Mouse (Mus musculus) megakaryocyte-erythroid progenitor cell, adult 5-6 weeks (primary cell): Measurements from ENCODE around the gene Aldh18a1. TPM values are rescaled to one million over a fixed set of nuclear protein-coding genes. Genes with fewer than 3 reads are reported as not detected.

Experiments
- ATAC-seq: replicated peaks from 2 replicates; pipeline ENCODE4 v1.8.0; 2016; ENCODE audit warnings: mild to moderate bottlenecking, inconsistent platforms; ENCODE audit not compliant: severe bottlenecking, poor library complexity, low FRiP score, low TSS enrichment
- total RNA-seq, 2 experiments: library from RNA; stranded (forward) in 1 of 2; stranded (reverse) in 1 of 2; fragments of 200-1000, 215-1000 nt in 1 of 2; fragments of >200 nt in 1 of 2; fragmentation: Nextera tagmentation in 1 of 2; gene quantifications; 2 replicates each; pipeline ENCODE4 v1.2.3; 2014 to 2017

Gene Aldh18a1
- total RNA-seq, 2 experiments from 2014 or later = 89.6 to 106 TPM

DNA sequence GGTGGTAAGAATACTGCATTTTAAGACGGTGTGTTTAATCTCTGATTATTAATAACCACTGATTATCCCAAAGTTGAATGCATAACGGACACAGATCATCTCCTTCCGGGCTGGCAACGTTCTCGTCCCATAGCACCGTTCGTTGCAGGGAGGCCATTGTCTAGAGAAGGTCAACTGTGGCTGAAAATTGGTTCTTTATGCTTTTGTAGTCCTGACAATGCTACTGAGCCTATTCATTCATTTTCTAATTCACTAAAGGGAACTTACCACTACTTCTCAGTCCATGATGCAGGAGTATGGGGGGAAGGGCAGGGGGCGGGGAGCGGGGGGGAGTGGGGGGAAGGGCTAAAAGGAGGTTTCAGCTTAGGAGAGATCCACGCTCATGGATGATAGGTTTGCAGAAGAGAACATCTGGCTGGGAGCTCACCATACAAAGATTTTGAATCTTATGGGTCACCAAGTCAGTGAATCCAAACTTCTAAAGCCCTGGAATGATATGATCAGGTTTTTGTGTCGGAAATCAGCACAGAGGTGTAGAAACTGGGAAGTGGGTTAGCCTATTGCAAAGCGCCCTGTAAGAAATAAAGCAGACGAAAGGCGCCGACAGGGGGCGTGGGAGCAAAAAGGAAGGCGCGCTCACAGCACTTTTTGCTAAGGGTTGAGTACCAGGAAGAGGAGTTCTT, 725 bp upstream of the Aldh18a1 start:
- ATAC-seq = peak; percentile 68

DNA sequence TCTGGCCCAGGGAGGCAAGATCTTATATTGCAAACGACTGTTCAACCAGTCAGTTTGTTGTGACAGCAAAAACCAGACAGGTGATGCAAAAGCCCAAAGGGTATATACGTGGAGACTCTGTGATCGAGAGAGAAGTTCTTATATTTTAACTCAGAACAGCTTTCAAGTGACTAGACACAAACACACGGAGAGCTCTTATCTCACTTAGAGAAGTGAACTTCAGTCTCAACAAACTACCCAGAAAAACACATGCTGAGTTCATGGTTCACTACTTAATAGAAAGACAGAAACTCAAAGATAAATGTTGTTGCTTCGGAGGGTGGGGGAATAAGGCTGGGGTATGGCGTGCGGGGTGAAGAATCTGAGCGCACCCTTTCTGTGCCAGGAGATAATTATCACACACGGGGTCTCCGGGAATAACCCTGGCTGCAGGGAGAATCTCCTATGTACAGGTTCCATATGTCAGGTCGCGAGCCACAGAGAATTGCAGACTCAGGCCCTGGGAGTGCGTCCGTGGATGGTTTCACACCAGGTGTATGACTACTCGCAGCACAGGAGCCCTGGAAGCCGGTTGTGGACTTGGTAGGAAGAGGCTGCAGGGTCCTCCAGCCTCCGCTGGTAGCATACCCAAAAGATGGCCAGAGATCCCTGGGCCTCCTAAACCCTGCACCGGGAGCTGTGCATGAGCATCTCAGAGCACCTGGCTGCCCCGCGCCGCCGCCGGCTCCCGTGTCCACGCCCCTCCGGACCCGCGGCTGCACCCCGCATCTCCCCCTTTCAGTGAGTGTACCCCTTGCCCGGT, 571 bp downstream of the Aldh18a1 start:
- ATAC-seq = peak; percentile 31

DNA sequence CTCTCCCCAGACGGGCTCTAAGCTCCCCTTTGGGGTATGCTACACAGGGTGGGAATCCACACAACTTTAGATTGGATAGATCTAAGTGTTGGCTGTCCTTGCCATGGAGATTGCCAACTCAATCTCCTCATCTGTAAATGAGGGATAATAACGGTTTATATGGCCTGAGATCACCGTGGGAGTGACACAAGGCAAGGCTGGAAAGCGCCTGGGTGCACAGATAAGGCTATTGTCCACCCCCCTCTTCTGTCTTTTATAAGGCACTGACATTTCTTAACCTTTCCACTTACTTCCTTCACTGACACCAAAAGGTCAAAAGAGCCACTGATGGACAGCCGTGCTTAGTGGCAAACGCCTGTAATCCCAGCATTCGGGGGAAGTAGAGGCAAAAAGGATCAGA, 1.4 kb downstream of the Aldh18a1 start:
- ATAC-seq = peak; percentile 45

DNA sequence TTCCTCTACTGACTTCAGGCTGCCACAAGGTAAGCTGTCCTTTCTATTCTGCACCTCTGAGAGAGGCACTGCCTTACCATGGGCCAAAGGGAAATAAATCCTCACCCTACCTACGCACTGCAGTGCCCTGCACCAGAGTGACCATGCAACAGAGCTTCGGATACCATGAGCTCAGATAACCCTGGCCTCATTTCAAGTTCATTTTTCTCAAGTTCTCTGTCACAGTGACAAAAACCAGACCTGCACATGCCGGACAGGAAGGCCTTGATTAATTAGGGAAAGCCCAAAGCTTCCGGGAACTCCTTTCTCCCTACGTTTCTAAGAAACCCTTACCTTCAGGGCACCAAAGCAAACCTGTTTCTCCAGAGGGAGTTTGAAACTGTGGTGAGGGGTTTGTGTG, 6.6 kb downstream of the Aldh18a1 start:
- ATAC-seq = no peak

DNA sequence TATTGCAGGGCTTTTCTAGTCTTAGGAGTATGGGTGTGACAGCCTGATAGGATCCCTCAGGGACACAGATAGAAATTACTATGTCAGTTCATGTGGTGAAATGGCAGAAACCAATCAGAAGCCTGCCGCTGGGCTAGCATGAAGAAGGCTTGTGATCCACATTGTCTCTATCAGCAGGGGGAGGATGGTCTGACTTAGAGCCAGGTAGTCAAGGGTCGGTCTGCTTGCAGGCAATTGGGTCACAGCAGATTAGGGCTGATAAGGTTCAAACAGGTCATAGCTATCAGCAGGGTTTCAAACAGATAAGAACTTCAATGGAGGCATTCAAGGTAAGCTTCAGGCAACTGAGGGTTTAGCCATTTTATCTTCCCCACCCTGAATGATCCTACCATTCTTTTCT, 7.4 kb downstream of the Aldh18a1 start:
- no peak; the same call in 1 of the 2 replicates for ATAC-seq

DNA sequence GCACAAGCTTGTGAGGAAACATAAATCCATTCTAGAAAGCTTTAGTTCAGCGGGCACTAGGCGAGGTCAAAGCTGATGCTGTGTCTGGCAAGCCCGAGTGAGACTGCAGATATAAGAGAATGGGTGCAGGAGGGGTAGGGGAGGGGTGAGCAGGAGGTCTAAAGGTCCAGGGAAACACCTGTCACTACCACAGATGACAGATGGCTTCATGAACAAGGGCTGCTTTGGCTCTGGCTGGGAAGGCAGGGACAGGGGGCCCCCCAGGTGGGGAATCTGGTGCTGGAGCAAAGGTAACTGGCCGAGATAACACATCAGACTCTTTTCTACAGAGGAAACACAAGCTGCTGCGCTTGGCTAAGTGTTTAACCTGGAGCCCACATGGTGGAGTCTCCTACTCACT, 12.8 kb downstream of the Aldh18a1 start:
- no peak for ATAC-seq

DNA sequence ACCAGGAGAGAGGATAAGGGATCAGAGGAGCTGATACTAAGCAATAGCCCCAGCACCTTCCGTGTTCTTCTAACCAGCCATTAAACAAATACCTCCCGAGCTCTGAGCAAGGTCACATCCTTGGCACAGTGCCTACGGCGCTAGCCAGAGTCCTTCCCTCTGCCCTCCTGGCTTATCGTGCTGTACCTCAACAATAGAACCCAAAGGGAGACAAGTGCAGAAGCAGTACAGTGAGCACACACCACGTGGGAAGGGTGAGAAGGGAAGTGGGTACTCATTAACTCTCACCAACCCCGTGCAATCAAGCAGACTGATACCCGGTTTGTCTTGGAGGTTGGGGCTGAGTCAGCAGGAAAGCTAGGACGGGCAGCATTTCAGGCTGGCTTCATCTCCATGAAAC, 17.5 kb downstream of the Aldh18a1 start:
- no peak for ATAC-seq

DNA sequence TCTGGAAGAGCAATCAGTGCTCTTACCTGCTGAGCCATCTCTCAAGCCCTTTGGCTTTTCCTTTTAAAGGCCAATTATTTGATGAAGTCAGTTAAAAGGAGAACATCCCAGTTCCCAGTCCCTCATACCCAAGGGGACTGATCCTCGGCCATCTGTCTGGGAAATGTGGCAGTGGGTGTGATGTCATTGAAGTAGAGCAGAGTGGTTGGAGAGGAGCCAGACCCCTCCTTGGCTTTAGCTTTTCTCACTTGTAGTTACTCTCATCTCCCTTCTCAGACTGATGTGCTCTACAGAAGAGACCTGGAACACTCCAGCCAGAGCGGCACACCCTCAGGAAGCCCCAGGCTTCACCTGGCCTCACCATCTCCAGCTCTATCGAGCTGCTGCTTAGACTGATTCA, 20.6 kb downstream of the Aldh18a1 start:
- no peak for ATAC-seq

DNA sequence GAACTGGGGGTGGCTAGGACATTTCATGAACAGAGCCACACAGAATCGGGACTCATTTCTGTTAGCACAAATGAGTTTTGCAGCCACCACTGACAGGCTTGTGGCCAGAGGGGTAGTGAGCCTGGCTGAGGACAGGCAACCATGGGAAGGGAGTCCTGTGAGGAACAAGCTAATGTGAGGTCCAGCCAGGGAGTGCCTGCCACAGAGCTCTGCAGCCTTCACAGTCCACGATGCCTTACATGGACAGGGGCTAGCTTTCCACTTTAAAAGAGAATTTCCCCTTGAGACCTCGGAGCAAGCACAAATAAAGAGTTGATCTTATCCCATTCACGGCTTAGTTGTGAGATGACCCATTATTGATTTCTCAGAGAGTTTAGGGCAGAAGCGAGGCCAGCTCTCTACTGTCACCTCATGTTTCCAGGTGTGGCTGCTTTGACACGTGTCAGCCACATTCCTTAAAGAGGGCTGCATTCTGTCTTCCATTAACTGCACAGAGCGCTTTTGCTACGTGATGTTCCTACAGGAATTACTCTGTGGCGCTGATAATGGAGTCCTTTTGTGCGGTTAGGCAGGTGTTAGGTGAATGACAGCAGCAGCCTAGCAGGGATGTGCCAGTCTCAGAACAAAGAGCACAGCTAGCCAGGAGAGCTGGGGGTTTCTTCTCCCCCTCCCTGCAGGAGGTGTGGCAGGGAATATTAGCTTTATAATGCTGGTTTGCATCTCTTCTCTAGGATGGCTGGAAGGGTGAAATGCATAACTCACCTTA, 24.2 kb downstream of the Aldh18a1 start:
- ATAC-seq = no peak

DNA sequence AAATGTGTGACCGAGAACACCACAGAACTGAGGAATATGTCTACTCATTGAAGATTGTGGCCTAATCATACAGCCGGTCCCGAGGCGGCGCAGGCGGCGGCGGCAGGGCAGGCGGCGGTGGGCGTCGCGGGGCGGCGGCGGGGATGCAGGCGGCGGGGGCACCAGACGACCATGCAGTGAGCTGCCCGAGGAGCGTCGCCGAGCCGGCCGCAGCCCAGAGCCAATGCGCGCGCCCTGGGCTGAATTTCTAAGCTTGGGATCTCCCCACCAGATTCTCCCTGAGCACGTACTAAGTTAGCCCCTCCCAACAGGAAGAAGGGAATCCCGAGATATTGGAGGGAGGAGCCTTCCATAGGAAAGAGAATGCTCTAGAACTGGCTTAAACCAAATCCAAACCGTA, 26.7 kb downstream of the Aldh18a1 start:
- peak; percentile 75; the same call in 1 of the 2 replicates for ATAC-seq

DNA sequence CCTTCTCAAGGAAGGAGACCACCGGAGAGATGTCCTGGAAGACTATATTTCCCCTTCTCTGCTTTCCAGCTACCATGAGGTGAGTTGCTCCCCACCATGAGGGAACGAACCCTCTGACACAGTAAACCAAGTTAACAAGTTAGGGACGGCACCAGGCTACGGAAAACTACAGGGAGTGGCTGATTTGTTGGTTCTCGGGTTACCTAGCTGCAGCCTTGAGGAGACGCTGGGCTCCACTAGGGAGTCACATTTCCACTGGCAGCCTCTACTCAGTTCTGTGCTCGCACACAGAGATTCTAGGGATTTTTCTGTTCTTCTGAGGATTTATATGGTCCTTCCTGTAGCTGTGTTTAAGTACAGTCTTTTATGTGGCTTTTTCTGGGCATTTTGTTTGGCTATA, 32.2 kb downstream of the Aldh18a1 start:
- no peak for ATAC-seq

DNA sequence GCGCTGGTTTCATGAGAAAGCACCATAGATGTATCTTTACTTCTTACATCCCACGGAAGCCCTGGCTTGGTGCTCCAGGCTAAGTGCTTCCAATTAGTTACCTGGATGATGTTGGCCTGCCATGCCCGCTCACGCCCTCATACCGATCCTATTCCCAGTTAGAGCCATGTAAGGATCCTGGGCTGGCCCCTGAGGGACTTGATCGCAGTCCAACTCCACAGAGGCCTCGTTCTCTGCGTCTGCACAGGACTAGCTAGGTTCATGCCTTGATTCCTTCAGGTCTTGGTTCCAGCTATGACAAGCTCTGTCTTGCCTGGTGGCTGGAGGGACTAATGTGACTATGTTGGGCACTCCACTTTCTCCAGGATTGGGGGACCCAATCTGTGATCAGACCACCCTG, 33.1 kb downstream of the Aldh18a1 start:
- no peak for ATAC-seq

DNA sequence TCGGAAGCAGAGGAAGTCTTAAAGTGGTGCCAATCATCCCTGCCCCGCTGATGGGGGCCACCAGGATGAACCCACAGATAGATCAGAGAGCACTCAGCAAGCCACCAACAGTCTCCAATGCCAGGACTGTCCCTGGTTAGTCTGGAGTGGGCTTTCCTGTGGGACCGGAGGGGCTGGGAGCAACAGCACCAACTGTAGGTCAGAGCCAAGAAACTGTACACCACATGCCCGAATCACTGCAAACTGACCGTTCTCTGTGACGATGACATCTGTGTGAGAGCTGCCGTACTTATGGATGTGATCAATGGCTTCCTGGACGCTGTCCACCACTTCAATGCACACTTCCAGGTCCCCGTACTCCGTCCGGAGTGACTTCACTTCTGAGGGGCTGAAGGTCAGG, 33.9 kb downstream of the Aldh18a1 start:
- ATAC-seq = no peak

DNA sequence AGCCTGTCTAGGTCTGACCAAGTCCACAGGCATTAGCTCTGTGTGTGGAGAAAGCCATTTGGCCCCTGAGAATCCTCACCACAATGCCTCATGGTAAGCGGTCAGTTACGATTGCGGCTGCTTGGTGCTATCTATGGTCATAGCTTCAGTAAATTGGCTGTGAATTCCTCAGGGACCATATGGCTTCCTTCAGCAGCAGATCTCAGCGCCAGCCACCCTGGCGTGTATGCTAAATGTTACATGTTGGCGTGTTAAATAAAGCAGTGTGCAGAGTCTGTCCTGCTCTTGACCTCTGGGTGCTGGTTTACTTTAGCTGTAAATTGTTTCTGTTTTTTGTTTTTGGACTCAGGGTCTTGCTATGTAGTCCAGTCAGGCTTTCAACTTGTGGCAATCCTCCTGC, 34.4 kb downstream of the Aldh18a1 start:
- no peak for ATAC-seq

DNA sequence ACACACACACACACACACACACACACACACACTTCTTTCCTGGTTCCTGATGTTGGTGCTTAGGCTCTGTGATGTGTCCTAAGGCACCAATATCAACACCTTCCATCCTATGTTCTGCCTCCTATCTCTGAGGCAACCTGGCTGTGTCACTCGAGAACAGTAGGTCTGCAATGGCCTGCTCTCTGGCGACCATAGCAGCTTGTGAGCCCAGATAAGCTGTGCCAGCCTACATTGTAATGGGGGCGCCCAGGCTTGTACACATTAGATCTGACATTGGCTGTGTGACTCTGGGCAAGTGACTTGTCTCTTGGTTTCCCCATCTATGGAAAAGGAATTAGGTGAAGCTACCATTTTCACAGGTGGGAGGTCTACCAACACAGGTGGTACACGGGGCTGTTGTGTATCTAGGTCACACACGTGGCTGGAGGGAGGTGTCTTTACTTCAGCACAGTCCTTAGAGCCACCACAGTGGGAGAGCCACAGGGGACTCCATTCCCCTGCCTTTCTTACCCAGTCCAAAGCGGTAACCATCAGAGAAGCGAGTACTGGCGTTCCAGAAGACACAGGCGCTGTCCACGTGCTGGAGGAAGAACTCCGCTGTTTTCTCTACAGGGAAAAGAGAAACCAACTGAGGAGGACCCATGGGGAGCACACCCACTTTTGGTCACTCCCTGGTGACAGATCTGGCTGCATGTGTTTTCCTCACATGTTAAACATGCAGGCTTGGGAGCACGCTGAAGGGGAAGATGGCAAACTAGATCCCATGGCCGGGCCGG, 35.1 kb downstream of the Aldh18a1 start:
- peak; percentile 97 for ATAC-seq

DNA sequence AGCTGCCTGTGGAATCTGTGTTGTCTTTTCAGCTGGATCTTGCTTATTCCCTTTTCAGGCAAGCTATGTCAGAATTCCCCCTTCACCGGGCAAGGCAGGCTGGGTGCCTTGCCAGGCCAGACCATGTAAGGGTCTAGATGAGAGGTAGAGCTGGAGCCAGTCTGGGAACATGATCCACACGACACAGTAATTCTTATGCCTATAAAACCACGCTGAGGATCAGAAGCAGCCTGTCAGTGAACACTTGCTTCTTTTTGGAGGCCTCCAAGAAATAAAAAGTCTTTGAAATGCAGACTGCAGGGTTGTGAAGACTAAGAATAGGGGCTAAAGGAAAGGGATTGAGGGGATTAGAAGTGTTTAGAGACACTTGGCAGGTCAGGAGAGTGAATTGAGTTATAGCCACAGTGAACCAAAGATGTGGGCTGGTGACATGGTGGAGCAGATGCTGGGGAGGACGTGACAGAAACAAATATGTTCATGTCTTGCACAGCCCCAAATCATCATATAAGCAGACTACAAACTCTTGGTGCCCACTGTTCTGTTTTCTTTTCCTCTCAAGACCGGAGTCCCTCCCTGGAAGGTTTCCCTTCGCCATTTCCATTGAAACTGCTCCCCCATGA, 38.6 kb downstream of the Aldh18a1 start:
- no peak for ATAC-seq

DNA sequence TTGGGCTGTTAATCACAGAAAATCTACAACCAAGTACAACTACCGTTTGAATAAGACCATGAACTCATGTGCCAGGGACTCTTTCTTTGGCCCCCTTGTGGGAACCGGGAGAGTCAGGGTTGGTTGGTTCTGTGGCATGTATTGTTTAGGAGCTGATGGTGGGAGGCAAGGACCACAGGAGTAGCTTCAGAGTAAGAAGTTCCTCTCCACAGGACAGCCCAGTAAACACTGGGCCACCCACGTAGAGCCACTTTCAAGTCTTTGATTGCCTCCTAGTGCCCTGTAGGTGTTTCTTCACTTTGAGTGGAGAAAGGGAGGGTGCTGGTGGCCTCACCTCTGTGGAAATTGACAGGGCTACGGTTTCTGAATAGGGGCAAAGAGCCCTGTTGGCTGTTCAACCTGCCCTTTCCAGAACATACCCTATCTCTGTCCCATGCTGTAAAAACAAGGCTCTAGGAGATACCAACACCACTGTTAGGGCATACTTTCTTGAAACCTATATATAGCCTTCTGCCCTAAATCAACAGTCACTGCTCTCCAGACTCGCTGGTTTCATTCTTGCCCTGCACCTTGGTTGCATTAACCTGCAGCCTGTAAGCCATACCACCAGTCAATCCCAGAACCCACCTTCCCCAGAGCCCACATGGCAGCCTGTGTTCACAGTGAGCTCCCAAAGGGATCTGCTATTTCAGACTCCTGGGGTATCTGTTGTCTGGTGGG, 39.3 kb downstream of the Aldh18a1 start:
- no peak for ATAC-seq

DNA sequence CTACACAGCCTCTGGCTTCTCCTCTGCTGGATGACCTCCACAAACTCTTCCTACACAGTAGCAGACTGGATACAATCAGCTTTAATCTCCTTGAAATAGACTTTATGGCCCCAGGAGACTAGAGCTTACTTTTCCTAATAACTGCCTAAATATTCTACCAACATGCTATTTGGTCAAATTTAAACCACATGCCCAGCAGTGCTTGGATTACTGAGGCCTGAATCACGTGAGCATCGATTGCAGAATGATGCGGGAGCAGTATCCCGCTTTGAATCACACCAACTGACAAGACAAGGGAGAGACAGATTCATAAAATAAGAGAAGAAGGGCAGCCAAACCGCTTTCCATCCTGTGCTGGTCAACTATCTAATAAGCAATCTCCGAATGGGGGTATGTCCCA, 39.9 kb downstream of the Aldh18a1 start:
- ATAC-seq = no peak

DNA sequence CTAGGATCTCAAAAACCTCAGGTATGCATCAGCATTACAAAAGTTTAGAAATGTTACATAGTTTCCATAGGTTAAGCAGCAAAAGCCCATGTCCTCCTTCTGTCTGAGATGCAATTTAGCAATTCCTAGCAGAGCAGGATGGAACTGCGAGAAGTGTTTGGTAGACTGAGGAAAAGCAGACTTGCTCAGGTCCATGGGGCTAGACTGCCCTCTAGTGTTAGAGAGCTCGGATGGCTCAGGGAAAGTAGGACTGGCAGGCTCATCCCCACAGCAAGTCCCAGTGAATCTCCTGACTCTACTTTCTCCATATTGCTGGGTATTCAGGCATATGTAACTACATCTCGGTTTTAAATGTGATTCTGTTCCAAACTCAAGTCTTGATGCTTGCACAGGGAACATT, 43.4 kb downstream of the Aldh18a1 start:
- ATAC-seq = peak; percentile 46; the same call in 1 of the 2 replicates
